Mouse (Mus musculus) brain, adult 2 months (tissue): Measurements from ENCODE around the gene Dlgap1.

Source experiments
- DNase-seq: peaks from one replicate; pipeline ENCODE4 v3.0.0; 2011; ENCODE audit warnings: low read depth, low spot score

Gene Dlgap1

DNA sequence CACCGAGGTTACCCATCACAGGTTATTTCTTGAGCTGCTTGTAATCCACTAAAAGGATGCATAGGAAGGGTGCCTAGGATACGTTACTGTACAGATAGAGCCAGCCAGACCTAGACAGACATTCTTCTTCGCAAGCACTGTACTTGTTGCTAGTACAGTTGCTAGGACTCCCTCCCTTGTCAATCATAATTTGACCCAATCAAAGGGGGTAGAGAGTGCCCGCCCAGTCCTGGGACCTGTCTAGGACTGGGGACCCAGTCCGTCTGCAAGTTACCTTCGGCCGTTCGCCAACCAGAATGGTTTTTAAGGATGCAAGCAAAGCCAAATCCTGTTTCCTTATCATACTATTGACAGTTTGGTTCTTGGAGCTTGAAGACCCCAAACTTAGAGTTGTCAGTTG is 895.2 kb downstream of the Dlgap1 start:
- DNase-seq, result no peak

DNA sequence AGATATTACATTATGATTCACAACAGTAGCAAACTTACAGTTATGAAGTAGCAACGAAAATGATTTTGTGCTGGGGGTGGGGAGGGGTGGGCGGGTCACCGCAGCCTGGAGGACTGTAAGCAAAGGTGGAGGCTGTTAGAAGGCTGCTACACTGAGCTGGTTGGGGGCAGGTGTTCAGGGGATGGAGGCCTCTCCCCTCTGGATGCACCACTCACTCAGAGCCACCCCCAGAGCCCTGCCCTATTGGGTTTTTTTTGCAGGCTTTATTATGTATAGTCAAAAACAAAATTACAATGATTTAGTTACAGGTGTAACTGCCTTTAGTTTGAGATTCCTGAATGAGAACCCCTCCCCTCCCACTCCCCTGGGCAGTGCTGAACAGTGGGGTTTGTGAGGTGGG is 895.8 kb downstream of the Dlgap1 start:
- no peak for DNase-seq

DNA sequence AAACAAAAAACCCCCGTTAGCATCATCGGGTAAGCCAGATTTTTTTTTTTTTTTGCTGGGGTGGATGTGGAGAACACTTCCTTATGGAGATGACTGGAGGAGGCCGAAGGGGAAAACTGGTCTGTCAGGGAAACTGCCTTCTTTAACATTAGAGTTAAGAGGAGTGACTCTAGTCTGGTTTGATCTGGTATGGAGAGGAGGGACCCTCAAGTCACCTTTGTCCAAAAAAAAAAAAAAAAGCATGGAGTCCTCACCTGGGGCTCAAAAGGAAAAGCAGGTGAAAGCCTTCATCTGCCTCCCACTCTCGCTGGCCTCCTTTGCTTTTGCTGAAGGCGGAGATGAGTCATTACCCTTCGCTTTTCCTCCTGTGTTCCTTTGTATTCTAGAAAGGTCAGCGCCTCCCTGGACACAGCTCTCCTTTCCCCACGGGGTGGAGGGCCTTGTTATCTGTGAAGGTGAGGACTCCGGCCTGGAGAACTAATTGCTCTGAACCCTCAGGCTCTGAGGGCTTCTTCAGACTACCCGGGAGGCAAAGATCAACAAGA is 896.3 kb downstream of the Dlgap1 start:
- DNase-seq, result no peak

DNA sequence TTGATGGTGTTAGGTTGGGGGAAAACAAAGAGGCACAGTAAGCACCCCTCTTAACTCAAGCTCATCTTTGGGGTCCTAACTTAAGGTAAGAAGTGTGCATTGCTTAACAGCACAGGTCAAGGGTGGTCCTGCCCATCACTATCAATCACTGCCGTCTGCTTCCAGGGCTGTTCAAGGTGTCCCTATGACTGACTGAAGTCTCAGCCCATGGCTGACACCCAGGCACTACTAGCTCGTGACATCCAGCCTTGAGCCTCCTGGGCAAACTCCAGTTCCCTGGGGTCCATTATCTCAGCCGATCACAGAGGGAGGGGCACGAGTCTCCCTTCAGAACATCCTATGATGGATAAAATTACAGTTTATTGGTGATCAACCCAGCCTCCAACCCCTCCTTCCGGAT is 897.2 kb downstream of the Dlgap1 start:
- DNase-seq, result no peak

DNA sequence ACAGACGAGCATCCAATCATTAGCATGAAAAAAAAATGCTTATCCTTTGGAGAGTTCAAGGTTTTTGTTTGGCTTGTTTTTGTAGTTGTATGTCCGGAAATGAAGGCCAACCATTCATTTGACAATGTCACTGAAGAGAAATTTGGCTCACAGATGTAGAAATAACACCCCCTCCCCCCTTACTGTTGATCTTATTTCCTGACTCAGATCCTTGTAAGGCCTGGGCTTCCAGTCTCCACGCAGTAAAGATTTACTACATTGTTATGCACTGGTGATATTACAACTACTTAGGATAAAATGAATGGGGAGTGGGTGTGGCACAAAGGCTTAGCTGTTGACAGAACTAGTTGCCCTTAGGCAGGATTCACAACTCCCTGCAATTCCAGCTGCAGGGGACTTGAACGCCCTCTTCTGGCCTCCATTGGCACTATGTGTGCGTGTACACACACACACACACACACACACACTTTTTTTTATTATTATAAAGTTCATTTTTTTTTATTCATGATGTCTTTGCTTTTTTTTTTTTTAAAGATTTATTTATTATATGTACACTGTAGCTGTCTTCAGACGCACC is 897.8 kb downstream of the Dlgap1 start:
- DNase-seq, result no peak

DNA sequence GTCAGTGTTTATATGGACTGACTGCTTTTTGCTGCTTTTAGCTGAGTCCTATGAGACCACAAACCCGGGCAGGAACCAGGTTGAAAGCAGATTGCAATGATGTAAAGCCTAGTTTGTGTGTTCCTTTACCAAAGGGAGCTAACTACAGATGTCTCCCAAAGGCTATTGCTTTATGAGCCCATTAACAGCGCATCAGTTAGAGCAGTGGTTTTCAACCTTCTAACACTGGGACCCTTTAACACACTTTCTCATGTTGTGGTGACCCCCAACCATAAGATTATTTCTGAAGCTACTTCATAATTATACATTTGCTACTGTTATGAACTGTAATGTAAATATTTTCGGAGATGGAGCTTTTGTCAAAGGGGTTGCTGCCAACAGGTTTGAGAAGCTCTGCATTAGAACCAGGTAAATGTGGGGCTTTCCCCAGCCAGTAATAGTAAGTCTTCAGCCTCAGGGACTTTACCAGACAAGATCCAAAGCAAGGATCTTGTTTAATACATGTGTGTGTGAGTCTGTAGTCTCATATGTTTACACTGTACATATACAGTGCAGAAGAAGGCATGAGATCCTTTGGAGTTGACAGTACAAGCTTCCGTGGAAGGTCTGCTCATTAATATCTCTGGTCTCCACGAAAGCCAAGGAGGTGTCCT is 899.8 kb downstream of the Dlgap1 start:
- DNase-seq, result no peak

DNA sequence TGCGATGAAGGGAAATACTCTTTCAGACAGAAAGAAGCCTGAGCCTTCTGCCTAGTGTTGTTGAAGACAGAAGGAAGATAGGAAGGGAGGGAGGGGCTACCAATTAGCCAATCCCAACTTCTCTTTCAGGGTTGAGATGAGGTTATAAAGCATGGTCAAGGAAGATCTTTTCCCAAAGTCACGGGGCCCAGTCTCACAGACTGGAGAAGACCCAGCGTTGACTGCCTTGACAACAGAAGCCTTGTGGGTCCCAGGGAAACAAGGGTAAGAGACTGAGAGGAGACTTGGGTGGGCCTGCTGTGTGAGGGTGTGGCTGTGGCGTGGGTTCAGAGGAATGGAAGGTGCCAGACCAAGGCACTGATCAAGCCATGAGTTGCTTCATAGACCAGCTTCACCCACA is 901.7 kb downstream of the Dlgap1 start:
- no peak for DNase-seq
